Mouse (Mus musculus) CH12.LX (cell line): ENCODE data around the gene Mrpl14. TPM values are rescaled to one million over a fixed set of nuclear protein-coding genes. Genes with fewer than 3 reads are reported as not detected.

Experiments used
- DNase-seq: peaks from one replicate; pipeline ENCODE4 v3.0.0-alpha.2; 2013; ENCODE audit errors: extremely low read depth
- H3K27ac ChIP-seq: 2 replicates; pipeline ENCODE4 v1.5.1; 2012; ENCODE audit warnings: low read depth, mild to moderate bottlenecking, control low read depth, moderate library complexity; ENCODE audit not compliant: insufficient read depth
- H3K27me3 ChIP-seq: replicated peaks from 2 replicates; pipeline ENCODE3; 2012; ENCODE audit warnings: inconsistent platforms
- H3K36me3 ChIP-seq, 2 experiments: replicated peaks in 1 of 2; 2 replicates each; pipeline versions ENCODE3 to v1.6.1; 2012; ENCODE audit warnings: inconsistent platforms in 1 of 2, low read length in 1 of 2, mild to moderate bottlenecking in 1 of 2, mixed read lengths in 1 of 2, moderate library complexity in 1 of 2; ENCODE audit not compliant: control insufficient read depth in 1 of 2, insufficient read depth in 1 of 2
- H3K4me1 ChIP-seq, 2 experiments: 2 replicates each; pipeline ENCODE4 v1.6.1; 2012; ENCODE audit warnings: inconsistent platforms in 1 of 2, moderate library complexity in 1 of 2; ENCODE audit not compliant: insufficient read depth in 2 of 2, control insufficient read depth in 1 of 2
- H3K4me2 ChIP-seq: 2 replicates; pipeline ENCODE4 v1.6.1; 2012; ENCODE audit warnings: low read depth, mild to moderate bottlenecking, control low read depth; ENCODE audit not compliant: poor library complexity, insufficient read depth, severe bottlenecking
- H3K4me3 ChIP-seq, 3 experiments: fragments of 150-350 bp in 1 of 3; sonication (generic) in 1 of 3; replicated peaks in 1 of 3; 2 replicates each; pipeline versions ENCODE3 to v1.5.1; 2011 to 2012; ENCODE audit warnings: low read depth in 2 of 3, low read length in 2 of 3, mild to moderate bottlenecking in 2 of 3, moderate library complexity in 2 of 3, control low read depth in 1 of 3, improper control_type of control experiment in 1 of 3, inconsistent platforms in 1 of 3, mixed read lengths in 1 of 3; ENCODE audit not compliant: poor library complexity in 1 of 3
- H3K79me2 ChIP-seq: replicated peaks from 2 replicates; pipeline ENCODE4 v1.6.1; 2012; ENCODE audit warnings: mild to moderate bottlenecking, moderate library complexity; ENCODE audit not compliant: control insufficient read depth, poor library complexity, insufficient read depth, severe bottlenecking; ENCODE audit errors: extremely low read depth
- H3K9ac ChIP-seq: 2 replicates; pipeline ENCODE4 v1.6.1; 2012; ENCODE audit warnings: low read depth, mild to moderate bottlenecking, control low read depth, moderate library complexity; ENCODE audit not compliant: insufficient read depth
- H3K9me3 ChIP-seq: replicated peaks from 2 replicates; pipeline ENCODE3; 2012; ENCODE audit warnings: low read length, inconsistent platforms, mixed read lengths
- CHD2 ChIP-seq: IDR thresholded peaks from 2 replicates; pipeline ENCODE4 v1.6.1; 2011; ENCODE audit warnings: low read length, improper control_type of control experiment
- ELF1 ChIP-seq: IDR thresholded peaks from 2 replicates; pipeline ENCODE4 v1.6.1; 2014; ENCODE audit warnings: low read depth, mild to moderate bottlenecking, inconsistent platforms, low read length, improper control_type of control experiment
- EP300 ChIP-seq: IDR thresholded peaks from 2 replicates; pipeline ENCODE4 v1.6.1; 2011; ENCODE audit warnings: low read length, improper control_type of control experiment
- ETS1 ChIP-seq: conservative IDR thresholded peaks from 2 replicates; pipeline ENCODE4 v1.6.1; 2012; ENCODE audit warnings: low read depth, mild to moderate bottlenecking, inconsistent platforms, low read length, improper control_type of control experiment, moderate library complexity
- GABPA ChIP-seq: IDR thresholded peaks from 2 replicates; pipeline ENCODE4 v1.6.1; 2012; ENCODE audit warnings: low read depth, low read length, improper control_type of control experiment, inconsistent platforms; ENCODE audit not compliant: insufficient replicate concordance
- IRF4 ChIP-seq: IDR thresholded peaks from 2 replicates; pipeline ENCODE4 v1.6.1; 2014; ENCODE audit warnings: low read depth, mild to moderate bottlenecking, inconsistent platforms, low read length, improper control_type of control experiment
- MAZ ChIP-seq: IDR thresholded peaks from 2 replicates; pipeline ENCODE4 v1.6.1; 2012; ENCODE audit warnings: low read depth, mild to moderate bottlenecking, inconsistent platforms, low read length, improper control_type of control experiment, moderate library complexity
- MEF2A ChIP-seq: IDR thresholded peaks from 2 replicates; pipeline ENCODE4 v1.6.1; 2014; ENCODE audit warnings: low read depth, mild to moderate bottlenecking, inconsistent platforms, low read length, improper control_type of control experiment, borderline replicate concordance
- MXI1 ChIP-seq: IDR thresholded peaks from 2 replicates; pipeline ENCODE4 v1.6.1; 2011; ENCODE audit warnings: mild to moderate bottlenecking, low read depth, low read length, improper control_type of control experiment
- NELFE ChIP-seq: IDR thresholded peaks from 2 replicates; pipeline ENCODE4 v1.6.1; 2011; ENCODE audit warnings: low read depth, low read length, improper control_type of control experiment
- RCOR1 ChIP-seq: conservative IDR thresholded peaks from 2 replicates; pipeline ENCODE4 v1.6.1; 2012; ENCODE audit warnings: low read depth, mild to moderate bottlenecking, inconsistent platforms, low read length, improper control_type of control experiment
- TCF12 ChIP-seq: IDR thresholded peaks from 2 replicates; pipeline ENCODE4 v1.6.1; 2014; ENCODE audit warnings: low read depth, mild to moderate bottlenecking, inconsistent platforms, low read length, improper control_type of control experiment
- ZMIZ1 ChIP-seq: IDR thresholded peaks from 2 replicates; pipeline ENCODE4 v1.6.1; 2012; ENCODE audit warnings: low read depth, mild to moderate bottlenecking, inconsistent platforms, low read length, improper control_type of control experiment
- dilution Hi-C: fragments of 300-500 bp; cut with MboI; formaldehyde crosslinking; loops from 2 replicates; pipeline ENCODE4 v1.14.3; 2020; ENCODE audit warnings: low sequenced_read_pairs; ENCODE audit not compliant: extremely low pct_unique_long_range_greater_than_20kb, extremely low pct_ligation_motif_present
- in situ Hi-C: fragments of 300-500 bp; cut with MboI; formaldehyde crosslinking; loops from 3 replicates; pipeline ENCODE4 v1.14.3; 2019; ENCODE audit warnings: low sequenced_read_pairs, low pct_ligation_motif_present, low pct_unique_long_range_greater_than_20kb, mixed read lengths
- polyA plus RNA-seq: library from polyadenylated mRNA; unstranded; fragments of >175 nt; gene quantifications from 2 replicates; pipeline ENCODE4 v1.2.1, GENCODE M21; 2012; ENCODE audit warnings: low read depth; ENCODE audit not compliant: insufficient read length
- total RNA-seq, 2 experiments: library from RNA; depleted of rRNA; stranded (reverse); fragments of 300-350 nt in 1 of 2; fragments of >200 nt in 1 of 2; gene quantifications; 2 replicates each; pipeline ENCODE4 v1.2.3; 2012 to 2014

Mrpl14 gene
- total and polyA plus RNA-seq, 3 experiments = 46.1 to 62.5 (median 56.9) TPM

DNA sequence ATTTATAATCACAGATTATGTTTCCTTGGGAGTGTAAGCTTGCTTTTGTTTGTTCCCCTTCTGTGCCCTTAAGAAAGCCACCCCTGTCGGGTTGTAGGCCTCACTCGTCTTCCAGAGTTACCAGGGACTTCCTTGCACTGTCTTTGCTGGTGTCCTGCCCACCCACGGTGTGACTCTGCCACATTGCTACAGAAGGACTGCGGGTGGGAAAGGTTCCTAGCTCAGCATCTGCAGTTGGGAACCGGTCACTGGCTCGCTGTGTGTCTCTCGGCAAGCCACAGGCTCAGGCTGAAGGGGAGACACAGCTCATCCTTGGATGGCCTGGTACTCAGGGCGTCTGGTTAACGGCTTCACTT is 15.1 kb downstream of the Mrpl14 start:
- in situ Hi-C loops (no loop called here), dilution Hi-C loops (no loop called here)
- no peak for TF ChIP-seq RCOR1
- Histone ChIP-seq H3K27ac (no peak overlapping the region), H3K79me2 (no peaks in the 10 kb centered on the region), H3K4me1 (peaks cover 5 to 27% of the 10 kb centered on the region in 2 experiments), H3K27me3 (no peaks in the 10 kb centered on the region), H3K4me2 (no peak overlapping the region), H3K9me3 (no peaks in the 10 kb centered on the region), H3K36me3 (peaks cover 8 to 33% of the 10 kb centered on the region in 2 experiments), H3K9ac (no peak overlapping the region), H3K4me3 (no peak overlapping the region)
- no peak for DNase-seq

DNA sequence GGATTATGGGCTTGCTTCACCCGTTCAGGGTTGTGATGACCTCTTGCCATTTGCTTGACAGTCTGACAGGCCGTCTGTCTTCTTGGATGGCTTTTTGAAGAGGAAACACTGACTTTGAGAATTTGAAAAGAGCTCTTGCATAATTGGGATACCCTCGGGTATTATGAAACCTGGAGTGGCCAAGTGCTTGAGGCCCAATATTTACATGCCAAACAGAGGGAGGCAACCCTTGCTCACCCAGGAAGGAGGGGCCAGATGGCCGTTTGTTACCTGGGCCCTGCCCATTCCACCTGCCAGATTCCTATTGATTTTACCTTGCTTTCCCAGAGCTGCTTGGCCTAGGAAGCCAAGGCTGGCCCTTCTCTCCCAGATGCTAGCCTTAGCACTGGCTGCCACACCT is 16.1 kb downstream of the Mrpl14 start:
- H3K79me2 ChIP-seq = no peaks in the 10 kb centered on the region
- H3K27me3 ChIP-seq = no peaks in the 10 kb centered on the region
- dilution Hi-C loops = no loop called here
- no peak overlapping the region for H3K9ac ChIP-seq
- no peaks in the 10 kb centered on the region for H3K9me3 ChIP-seq
- no peak overlapping the region for H3K4me3 ChIP-seq
- H3K4me2 ChIP-seq = no peak overlapping the region
- H3K4me1 ChIP-seq = peaks cover 5 to 27% of the 10 kb centered on the region in 2 experiments
- in situ Hi-C loops = no loop called here
- no peak for TF ChIP-seq CHD2
- no peak for TF ChIP-seq ELF1
- TF ChIP-seq MXI1 = no peak
- no peak for TF ChIP-seq ETS1
- no peak for TF ChIP-seq GABPA
- TF ChIP-seq, all 38 proteins: peak for 0
- no peak for DNase-seq
- Histone ChIP-seq H3K36me3 (peaks cover 0 to 22% of the 10 kb centered on the region in 2 experiments), H3K27ac (no peak overlapping the region)

GRCm38 (mm10) chr17:45703187-45703586 is 17.1 kb downstream of the Mrpl14 start:
- H3K4me3 ChIP-seq = no peak overlapping the region
- peak; percentile 69 for DNase-seq
- H3K4me1 ChIP-seq = peaks cover 5 to 31% of the 10 kb centered on the region in 2 experiments
- no peaks in the 10 kb centered on the region for H3K9me3 ChIP-seq
- peaks cover 0 to 14% of the 10 kb centered on the region in 2 experiments for H3K36me3 ChIP-seq
- TF ChIP-seq MEF2A (peak; percentile 21; the same call in 1 of the 2 replicates), IRF4 (0 out of 2 replicates have a peak, but pooled peaks have one; percentile 17), ETS1 (peak; percentile 60), MXI1 (no peak), TCF12 (no peak), NELFE (no peak), MAZ (no peak), ZMIZ1 (no peak), EP300 (peak; percentile 22; the same call in 1 of the 2 replicates)
- dilution Hi-C loops (no loop called here), in situ Hi-C loops (no loop called here)
- no peak overlapping the region for H3K9ac ChIP-seq
- H3K27ac ChIP-seq = no peak overlapping the region
- no peak overlapping the region for H3K4me2 ChIP-seq
- no peaks in the 10 kb centered on the region for H3K27me3 ChIP-seq
- no peaks in the 10 kb centered on the region for H3K79me2 ChIP-seq
